Mouse (Mus musculus) liver, embryonic 16.5 days (tissue): ENCODE data around the gene Prr3. TPM values are rescaled to one million over a fixed set of nuclear protein-coding genes. Genes with fewer than 3 reads are reported as not detected.

ENCODE experiments used
- ATAC-seq: fragments of 200-750 bp; cut with Nextera tagmentation; 2 replicates; pipeline ENCODE4 v1.8.0; 2017; ENCODE audit warnings: low read depth, mild to moderate bottlenecking, moderate number of reproducible peaks, moderate library complexity
- H3K27ac ChIP-seq: fragments of 300-500 bp; sonication (generic); 2 replicates; pipeline ENCODE4 v1.5.1; 2014; ENCODE audit warnings: mild to moderate bottlenecking, low read length
- H3K27me3 ChIP-seq: fragments of 300-500 bp; sonication (generic); 2 replicates; pipeline ENCODE4 v1.6.1; 2014; ENCODE audit warnings: low read depth, low read length, mixed read lengths; ENCODE audit not compliant: control insufficient read depth, insufficient read depth
- H3K36me3 ChIP-seq: fragments of 300-500 bp; sonication (generic); 2 replicates; pipeline ENCODE4 v1.6.1; 2014; ENCODE audit warnings: mild to moderate bottlenecking; ENCODE audit not compliant: control insufficient read depth, insufficient read depth
- H3K4me1 ChIP-seq: fragments of 300-500 bp; sonication (generic); 2 replicates; pipeline ENCODE4 v1.6.1; 2014; ENCODE audit warnings: low read depth, low read length, mixed read lengths; ENCODE audit not compliant: control insufficient read depth
- H3K4me2 ChIP-seq: fragments of 300-500 bp; sonication (generic); 2 replicates; pipeline ENCODE4 v1.6.1; 2014; ENCODE audit warnings: low read depth, low read length, mixed read lengths
- H3K4me3 ChIP-seq: fragments of 300-500 bp; sonication (generic); 2 replicates; pipeline ENCODE4 v1.5.1; 2014; ENCODE audit warnings: low read depth, mild to moderate bottlenecking, low read length
- H3K9ac ChIP-seq: fragments of 300-500 bp; sonication (generic); 2 replicates; pipeline ENCODE4 v1.6.1; 2014; ENCODE audit warnings: low read depth, low read length
- H3K9me3 ChIP-seq: fragments of 300-500 bp; sonication (generic); replicated peaks from 2 replicates; pipeline ENCODE4 v1.6.1; 2016; ENCODE audit warnings: low read length; ENCODE audit not compliant: control insufficient read depth
- WGBS: fragments of 180-500 bp; shearing (Covaris S2); extraction: QIAGEN DNeasy Blood & Tissue Kit; methylation state at CpG from one replicate; pipeline ENCODE4 v1.1.7; 2014; ENCODE audit not compliant: insufficient replicate concordance; 5-methylcytosine and 5-hydroxymethylcytosine counted together
- polyA plus RNA-seq: library from polyadenylated mRNA; unstranded; fragments of >200 nt; fragmentation: Nextera tagmentation; extraction: Ambion mirVana; gene quantifications from 2 replicates; pipeline ENCODE4 v1.2.1, GENCODE M21; 2015

Gene Prr3
- polyA plus RNA-seq, 1 experiment from 2014 or later, result 5.9 TPM

GRCm38 (mm10) chr17:35993675-35994074 lies 13.6 kb upstream of the Prr3 start:
- no peaks in the 10 kb centered on the region for H3K27me3 ChIP-seq
- peak overlapping the region; percentile 80 for H3K4me3 ChIP-seq
- peak overlapping the region; percentile 82 for H3K4me2 ChIP-seq
- peak overlapping the region; percentile 55 for H3K9ac ChIP-seq
- peaks cover 35% of the 10 kb centered on the region for H3K4me1 ChIP-seq
- peak; percentile 42 for ATAC-seq
- H3K36me3 ChIP-seq, result no peaks in the 10 kb centered on the region
- peak overlapping the region; percentile 86 for H3K27ac ChIP-seq
- 2% methylated on average over 17 of the region's 17 CpGs for WGBS
- H3K9me3 ChIP-seq, result no peaks in the 10 kb centered on the region

DNA sequence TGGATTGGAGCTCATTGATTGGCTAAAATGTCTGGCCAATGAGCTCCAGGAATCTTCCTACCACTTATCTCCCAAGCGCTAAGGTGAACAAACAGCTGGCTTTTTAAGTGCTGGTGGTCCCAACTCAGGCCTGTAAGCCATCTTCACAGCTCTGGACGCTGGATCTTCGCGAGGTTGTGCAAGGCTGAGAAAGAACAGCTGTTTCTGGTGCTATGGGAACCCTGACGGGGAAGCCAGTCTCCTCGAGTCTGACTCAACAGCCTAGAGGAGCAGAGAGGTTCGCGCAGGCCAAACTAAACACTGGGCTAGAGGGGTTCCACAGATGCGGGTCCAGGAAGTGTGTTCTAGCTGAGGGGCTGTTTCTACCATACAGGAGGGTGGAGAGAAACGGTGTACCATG lies 11.7 kb upstream of the Prr3 start:
- WGBS, result 43% methylated on average over 10 of the region's 10 CpGs
- Histone ChIP-seq H3K27ac (no peak overlapping the region), H3K4me3 (no peak overlapping the region), H3K4me1 (peaks cover 19% of the 10 kb centered on the region), H3K4me2 (no peak overlapping the region), H3K27me3 (no peaks in the 10 kb centered on the region), H3K9ac (no peak overlapping the region), H3K9me3 (no peaks in the 10 kb centered on the region), H3K36me3 (no peaks in the 10 kb centered on the region)
- ATAC-seq, result no peak

DNA sequence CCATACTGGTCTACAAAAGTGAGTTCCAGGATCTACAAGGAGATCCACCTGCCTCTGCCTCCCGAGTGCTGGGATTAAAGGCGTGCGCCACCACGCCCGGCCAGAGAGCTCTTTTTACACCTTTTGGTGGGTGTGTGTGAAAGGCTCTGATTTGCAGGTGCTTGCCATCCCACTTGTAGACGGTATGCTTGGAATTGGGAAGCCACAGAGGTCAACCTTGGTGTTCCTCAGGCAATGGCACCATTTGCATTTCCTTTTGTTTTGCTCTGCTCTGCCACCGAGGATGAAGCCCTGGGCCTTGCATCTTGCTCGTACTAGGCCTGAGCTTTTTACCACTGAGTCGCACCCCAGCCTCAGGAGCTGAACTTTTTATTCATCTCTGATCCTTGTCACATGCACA lies 1.7 kb upstream of the Prr3 start:
- Histone ChIP-seq H3K36me3 (peaks cover 5% of the 10 kb centered on the region; the same call in 1 of the 2 replicates), H3K4me2 (no peak overlapping the region), H3K27ac (no peak overlapping the region), H3K9me3 (no peaks in the 10 kb centered on the region), H3K9ac (no peak overlapping the region), H3K27me3 (no peaks in the 10 kb centered on the region), H3K4me3 (no peak overlapping the region), H3K4me1 (peaks cover 17% of the 10 kb centered on the region)
- no peak for ATAC-seq
- 79% methylated on average over 9 of the region's 9 CpGs for WGBS

GRCm38 (mm10) chr17:35980363-35980754 lies 323 bp upstream of the Prr3 start:
- under 1% methylated on average over 25 of the region's 29 CpGs for WGBS
- Histone ChIP-seq H3K9me3 (no peaks in the 10 kb centered on the region), H3K27ac (peak overlapping the region; percentile 23; the same call in 1 of the 2 replicates), H3K9ac (peak overlapping the region; percentile 81), H3K36me3 (peaks cover 5% of the 10 kb centered on the region; the same call in 1 of the 2 replicates), H3K4me2 (peak overlapping the region; percentile 98), H3K4me1 (peaks cover 17% of the 10 kb centered on the region), H3K27me3 (no peaks in the 10 kb centered on the region), H3K4me3 (peak overlapping the region; percentile 89)
- ATAC-seq, result no peak; the same call in 1 of the 2 replicates

GRCm38 (mm10) chr17:35978811-35979400 lies 1.1 kb downstream of the Prr3 start:
- ATAC-seq, result peak; percentile 28; the same call in 1 of the 2 replicates
- Histone ChIP-seq H3K4me3 (peak overlapping the region; percentile 89), H3K4me1 (peaks cover 17% of the 10 kb centered on the region), H3K4me2 (peak overlapping the region; percentile 98), H3K9ac (peak overlapping the region; percentile 81), H3K27ac (peak overlapping the region; percentile 86), H3K27me3 (no peaks in the 10 kb centered on the region), H3K36me3 (peaks cover 5% of the 10 kb centered on the region; the same call in 1 of the 2 replicates), H3K9me3 (no peaks in the 10 kb centered on the region)
- under 1% methylated on average over 41 of the region's 41 CpGs for WGBS

GRCm38 (mm10) chr17:35972131-35972530 lies 7.9 kb downstream of the Prr3 start:
- H3K4me2 ChIP-seq, result no peak overlapping the region
- 38% methylated on average over 1 of the region's 1 CpGs for WGBS
- ATAC-seq, result no peak

GRCm38 (mm10) chr17:35969418-35970389 lies 10.3 kb downstream of the Prr3 start, which contains the start of gene Abcf1:
Gene Abcf1 (minus strand): TSS chr17:35969761.
- peaks cover 26% of the 10 kb centered on the region for H3K4me1 ChIP-seq
- H3K27me3 ChIP-seq, result no peaks in the 10 kb centered on the region
- H3K27ac ChIP-seq, result peak within 1 kb of the TSS; percentile 84
- WGBS, result under 1% methylated on average over 68 of the region's 68 CpGs
- ATAC-seq, result peak; percentile 97
- peaks cover 5% of the 10 kb centered on the region; the same call in 1 of the 2 replicates for H3K36me3 ChIP-seq
- peak within 1 kb of the TSS; percentile 92 for H3K9ac ChIP-seq
- H3K4me2 ChIP-seq, result peak within 1 kb of the TSS; percentile 93
- H3K9me3 ChIP-seq, result no peaks in the 10 kb centered on the region
- H3K4me3 ChIP-seq, result peak within 1 kb of the TSS; percentile 97

More at GRCm38 (mm10) chr17:35972131-35972530, 7.9 kb downstream of the Prr3 start:
- Histone ChIP-seq H3K9ac (no peak overlapping the region), H3K36me3 (no peaks in the 10 kb centered on the region), H3K9me3 (no peaks in the 10 kb centered on the region), H3K4me1 (peaks cover 22% of the 10 kb centered on the region), H3K4me3 (no peak overlapping the region), H3K27ac (no peak overlapping the region), H3K27me3 (no peaks in the 10 kb centered on the region)

DNA sequence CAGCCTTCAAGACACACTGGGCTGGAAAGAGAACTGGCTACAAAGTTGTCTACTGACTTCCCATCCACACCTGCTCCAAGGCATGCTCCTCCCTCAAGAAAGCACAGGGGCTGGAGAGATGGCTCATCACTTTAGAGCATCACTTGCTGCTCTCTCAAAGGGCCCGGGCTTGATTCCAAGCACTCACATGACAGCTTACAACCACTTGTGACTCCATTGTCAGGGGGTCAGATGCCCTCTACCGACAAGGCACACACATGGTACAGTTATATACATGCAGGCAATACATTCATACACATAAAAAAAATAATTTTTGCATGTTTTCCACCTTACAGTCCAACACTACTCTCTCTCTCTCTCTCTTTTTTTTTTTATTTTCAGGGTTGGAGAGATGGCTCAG lies 12.4 kb downstream of the Prr3 start:
- peaks cover 26% of the 10 kb centered on the region for H3K4me1 ChIP-seq
- ATAC-seq, result no peak
- WGBS, result 79% methylated on average over 2 of the region's 2 CpGs
- no peak overlapping the region for H3K4me3 ChIP-seq
- no peak overlapping the region for H3K4me2 ChIP-seq
- peaks cover 17% of the 10 kb centered on the region for H3K36me3 ChIP-seq
- H3K27ac ChIP-seq, result no peak overlapping the region
- no peaks in the 10 kb centered on the region for H3K9me3 ChIP-seq
- no peaks in the 10 kb centered on the region for H3K27me3 ChIP-seq
- no peak overlapping the region for H3K9ac ChIP-seq
